Mouse (Mus musculus): ENCODE measurements around the gene Zbed6.

- TF ChIP-seq CTCF (IDR thresholded peaks at IDR 0.05; ENCODE audit: borderline replicate concordance, extremely low read depth, insufficient read depth, insufficient read length): no peak
- no peak for TF ChIP-seq POLR2A (IDR thresholded peaks at IDR 0.05; ENCODE audit: borderline replicate concordance, extremely low read depth, insufficient read depth, insufficient read length, poor library complexity, severe bottlenecking)
These were observed 9.5 kb upstream of the Zbed6 start for GRCm38 (mm10) chr1:133670190-133670589.

Measured in brain, embryonic 14.5 days (tissue).